Mouse (Mus musculus) frontal cortex, postnatal 36 days (tissue): ENCODE measurements around the gene Bclaf1.

Experiments used
- DNase-seq, 2 experiments: peaks; one replicate each; pipeline ENCODE4 v3.0.0; 2022; ENCODE audit warnings: low spot score in 2 of 2

Gene Bclaf1

GRCm38 (mm10) chr10:20311918-20312735 is at the start of gene Bclaf1:
Gene Bclaf1 (plus strand): TSS chr10:20312469.
- DNase-seq: peak; percentile 99

DNA sequence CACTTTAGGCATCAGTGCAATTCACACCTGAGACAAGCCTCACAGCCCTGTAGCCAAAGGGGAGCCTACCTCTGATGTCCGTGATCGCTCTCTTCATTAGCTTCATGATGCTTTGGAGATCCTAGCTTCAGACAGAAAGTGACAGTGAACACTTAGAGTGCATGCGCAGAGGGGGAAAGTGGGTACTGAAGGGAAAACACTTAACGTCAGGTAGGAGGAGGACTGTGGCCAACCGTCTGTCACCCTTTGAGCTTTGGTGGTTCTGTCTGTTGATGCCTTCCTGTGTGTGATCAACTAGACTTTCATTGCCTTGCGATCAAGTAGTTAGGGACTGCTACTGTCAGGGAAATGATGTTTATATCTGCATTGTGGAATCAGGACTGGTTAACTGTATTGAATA is 49.4 kb upstream of the Bclaf1 start:
- no peak for DNase-seq

DNA sequence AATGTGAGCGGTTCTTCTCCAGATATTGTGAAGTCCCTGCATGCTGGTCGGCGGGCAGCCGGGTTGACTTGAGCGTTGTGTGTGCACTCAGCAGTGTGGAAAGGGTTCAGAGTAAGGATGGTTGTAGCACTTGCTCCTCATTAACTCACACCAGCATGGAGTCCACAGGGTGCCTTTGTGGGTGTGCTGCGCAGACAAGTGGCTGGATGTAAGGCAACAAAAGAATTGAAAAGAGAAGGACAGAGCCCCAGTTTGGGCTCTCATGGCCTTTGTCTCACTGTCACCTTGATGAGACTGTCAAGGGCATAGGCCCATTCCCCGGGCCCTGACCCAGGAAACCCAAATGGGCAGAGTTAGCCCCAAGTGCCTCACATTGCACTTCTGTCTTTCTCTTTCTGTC is 47.8 kb upstream of the Bclaf1 start:
- no peak for DNase-seq

GRCm38 (mm10) chr10:20267032-20267431 is 45.2 kb upstream of the Bclaf1 start:
- DNase-seq: no peak

- no peak for DNase-seq
Observed at GRCm38 (mm10) chr10:20268945-20269344, 43.3 kb upstream of the Bclaf1 start.

- no peak for DNase-seq
Observed at GRCm38 (mm10) chr10:20272380-20272779, 39.9 kb upstream of the Bclaf1 start.

- DNase-seq: no peak
Observed at GRCm38 (mm10) chr10:20273278-20273677, 39.0 kb upstream of the Bclaf1 start.

GRCm38 (mm10) chr10:20274022-20274421 is 38.2 kb upstream of the Bclaf1 start:
- no peak for DNase-seq

GRCm38 (mm10) chr10:20281456-20281855 is 30.8 kb upstream of the Bclaf1 start:
- no peak for DNase-seq

GRCm38 (mm10) chr10:20285289-20285975 is 26.8 kb upstream of the Bclaf1 start:
- peak; percentile 49 to 65 for DNase-seq

DNA sequence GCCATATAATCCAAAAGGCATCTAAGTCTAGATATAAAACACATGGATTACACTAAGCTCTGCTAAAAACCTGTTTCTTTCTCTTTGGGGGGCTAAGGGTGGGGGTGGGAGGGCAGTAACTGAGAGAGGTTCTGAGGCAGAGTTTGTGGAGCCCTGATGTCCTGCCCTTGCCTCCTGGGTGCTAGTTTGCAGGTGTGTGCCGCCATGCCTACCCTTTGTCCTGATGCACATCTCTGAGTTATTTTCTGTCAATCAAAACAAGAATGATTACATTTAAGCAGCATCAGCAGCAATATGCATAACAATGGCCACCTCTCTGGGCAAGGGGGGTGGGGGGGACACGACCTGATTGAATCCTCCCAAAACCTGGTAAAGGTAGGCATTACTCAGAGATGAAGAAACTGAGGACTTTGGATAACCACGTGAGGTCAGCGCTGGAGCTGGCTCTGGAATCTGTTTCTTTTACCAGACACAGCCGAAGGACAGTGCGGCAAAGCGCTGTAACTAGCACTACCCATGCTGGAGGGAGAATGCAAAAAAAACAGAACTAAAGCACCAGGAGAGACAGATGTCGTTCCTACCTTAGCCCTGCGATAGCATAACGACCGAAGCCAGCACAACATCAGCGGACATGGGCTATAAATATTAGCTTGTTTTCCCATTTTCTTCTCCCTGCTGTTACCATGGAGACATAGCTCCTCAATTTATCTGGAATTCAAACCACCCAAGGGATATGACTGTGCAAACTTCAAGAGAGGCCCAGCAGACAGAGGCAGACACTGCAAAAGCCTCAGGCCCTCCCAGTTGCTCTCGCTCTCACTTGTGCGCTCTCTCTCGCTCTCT is 26.1 kb upstream of the Bclaf1 start:
- DNase-seq: peak; percentile 32 to 36

GRCm38 (mm10) chr10:20287369-20287768 is 24.9 kb upstream of the Bclaf1 start:
- no peak for DNase-seq

DNA sequence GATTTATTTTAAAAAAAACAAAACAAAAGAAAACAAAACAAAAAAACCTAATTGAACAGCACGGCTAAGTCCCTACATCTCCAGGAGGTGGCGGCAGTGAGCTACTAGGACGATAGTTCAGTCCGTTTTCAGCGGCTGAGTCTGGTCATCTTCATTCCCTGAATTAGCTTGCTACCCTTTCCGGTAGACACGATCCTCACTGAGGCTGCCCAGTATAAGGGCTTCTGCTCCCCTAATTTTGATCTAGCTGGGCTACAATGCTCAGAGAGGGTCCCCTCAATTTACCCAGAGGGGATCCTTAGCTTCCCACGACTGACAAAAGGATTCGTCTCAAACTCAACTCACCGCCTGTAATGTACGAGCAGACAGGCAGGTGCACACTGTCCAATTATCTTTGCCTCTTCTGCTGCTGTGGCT is 21.8 kb upstream of the Bclaf1 start:
- peak; percentile 69 to 74 for DNase-seq

DNA sequence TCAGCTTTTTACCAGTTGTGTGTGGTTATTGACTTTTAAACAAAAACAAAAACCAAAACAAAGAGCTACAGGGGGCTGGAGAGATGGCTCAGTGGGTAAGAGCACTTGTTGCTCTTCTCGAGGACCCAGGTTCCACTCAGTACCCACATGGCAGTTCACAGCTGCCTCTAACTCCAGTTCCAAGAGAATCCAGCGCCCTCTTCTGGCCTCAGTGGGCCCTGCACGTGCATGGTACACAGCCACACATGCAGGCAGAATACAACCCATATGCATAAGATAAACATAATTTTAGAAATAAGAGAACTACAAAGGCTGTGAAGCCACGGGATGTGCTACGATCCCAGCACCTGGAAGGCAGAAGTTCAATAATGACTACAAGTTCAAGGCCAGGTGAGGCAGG is 16.3 kb upstream of the Bclaf1 start:
- no peak for DNase-seq

DNA sequence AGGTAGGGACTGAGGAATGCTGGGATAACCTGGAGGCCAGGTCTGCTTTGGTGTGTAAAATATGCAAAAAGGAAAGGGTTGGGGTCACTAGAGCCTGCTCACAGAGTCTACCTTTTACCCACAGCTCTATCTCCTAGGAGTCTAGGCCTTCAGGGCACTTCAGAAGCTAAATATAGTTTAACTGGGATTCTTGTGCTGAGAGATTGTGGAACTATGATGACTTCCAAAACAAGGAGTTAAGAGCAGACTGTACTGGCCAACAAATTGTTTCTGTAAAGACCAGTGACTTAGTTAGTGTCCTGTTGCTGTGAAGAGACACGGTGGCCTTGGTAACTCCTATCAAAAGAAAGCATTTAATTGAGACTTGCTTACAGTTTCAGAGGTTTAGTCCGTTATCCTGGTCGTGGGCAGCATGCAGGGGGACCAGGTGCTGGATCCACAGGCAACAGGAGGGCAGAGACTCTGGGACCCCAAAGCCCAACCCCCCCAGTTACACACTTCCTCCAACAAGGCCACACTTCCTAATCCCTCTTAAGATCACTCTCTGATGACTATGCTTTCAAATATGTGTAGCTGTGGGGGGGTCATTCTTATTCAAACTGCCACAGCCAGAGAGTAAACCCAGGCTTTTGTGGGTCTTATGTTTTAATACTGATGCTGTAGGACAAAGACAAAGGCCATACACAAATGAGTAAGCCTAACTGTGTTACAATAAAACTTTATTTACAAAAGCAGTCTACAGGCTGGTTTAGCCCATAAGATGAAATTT is 13.9 kb upstream of the Bclaf1 start:
- no peak for DNase-seq

DNA sequence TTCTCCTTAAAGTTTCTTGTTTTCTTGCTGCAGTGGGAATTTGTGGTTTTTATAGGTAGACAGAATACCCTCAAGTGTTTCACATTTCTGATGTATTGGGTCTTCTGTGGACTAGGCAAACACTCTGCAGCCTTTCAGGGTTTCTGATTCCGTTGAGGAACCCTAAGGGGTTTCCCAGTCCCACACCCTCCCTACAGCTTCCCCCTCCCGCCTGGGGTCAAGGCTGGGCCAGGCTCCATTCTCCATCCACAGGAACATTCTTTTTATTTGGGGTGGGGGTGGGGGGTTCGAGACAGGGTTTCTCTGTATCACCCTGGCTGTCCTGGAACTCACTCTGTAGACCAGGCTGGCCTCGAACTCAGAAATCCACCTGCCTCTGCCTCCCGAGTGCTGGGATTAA is 13.2 kb upstream of the Bclaf1 start:
- no peak for DNase-seq

- no peak for DNase-seq
Observed at GRCm38 (mm10) chr10:20310969-20311769, 1.1 kb upstream of the Bclaf1 start.

- peak; percentile 89 to 90 for DNase-seq
Observed at GRCm38 (mm10) chr10:20312736-20313301, 550 bp downstream of the Bclaf1 start.

GRCm38 (mm10) chr10:20313447-20313846 is 1.2 kb downstream of the Bclaf1 start:
- no peak for DNase-seq

DNA sequence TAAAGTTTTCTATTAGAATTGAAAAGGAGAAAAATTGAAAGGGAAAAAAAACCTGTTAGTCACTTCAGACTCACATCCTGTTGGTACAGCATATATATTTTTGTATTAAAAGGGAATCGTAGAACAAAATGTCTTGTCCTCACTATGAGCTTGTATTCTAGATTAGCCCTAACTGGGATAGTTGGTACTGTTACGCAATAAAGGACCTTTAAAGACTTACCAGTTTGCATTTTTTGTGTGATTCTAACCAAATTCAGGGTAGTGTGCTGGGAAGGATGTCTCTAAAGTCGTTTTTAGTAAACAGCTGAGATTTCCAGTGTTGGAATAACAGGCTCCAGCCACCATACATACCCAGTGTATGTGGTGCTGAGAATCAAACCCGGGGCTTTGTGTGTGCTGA is 1.7 kb downstream of the Bclaf1 start:
- no peak for DNase-seq
